Mouse (Mus musculus): Measurements from ENCODE around the gene Gsc2.

- TF ChIP-seq CTCF (IDR thresholded peaks at IDR 0.05; ENCODE audit: borderline replicate concordance, insufficient read depth, low read length) = no peak
- no peak for TF ChIP-seq POLR2A (IDR thresholded peaks at IDR 0.05; ENCODE audit: low read depth, low read length)
Measured at GRCm38 (mm10) chr16:17892606-17893005, 22.3 kb downstream of the Gsc2 start.
